Mouse (Mus musculus): Measurements from ENCODE around the gene Eif4g3. TPM values are rescaled to one million over a fixed set of nuclear protein-coding genes. Genes with fewer than 3 reads are reported as not detected.
A peak's percentile ranks its signal among the peaks of the same experiment; 100 is the strongest.

The Eif4g3 gene
- total RNA-seq, 2 experiments from 2014 or later: 25.3 to 58.7 TPM

DNA sequence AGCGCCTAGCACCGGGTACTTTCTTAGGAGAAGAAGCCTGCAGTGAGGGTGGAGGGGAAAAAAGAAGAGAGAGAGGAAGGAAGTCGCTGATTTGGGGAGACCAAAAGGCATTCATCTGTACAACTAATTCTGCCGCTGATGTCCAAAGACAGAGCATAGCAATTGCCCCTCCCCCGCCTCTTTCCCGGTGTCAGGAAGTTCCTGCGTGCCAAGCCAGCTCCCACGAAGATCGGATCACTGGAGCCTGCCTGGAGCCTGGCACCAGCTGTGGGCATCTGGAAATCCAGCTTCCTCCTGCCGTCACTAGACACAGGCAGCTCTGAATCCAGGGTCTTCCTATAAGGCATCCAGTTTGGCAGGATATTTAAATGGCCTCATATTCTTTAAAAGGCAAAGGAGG lies 8.6 kb upstream of the Eif4g3 start:
- ATAC-seq (replicated peaks; ENCODE audit: low FRiP score, low TSS enrichment, poor library complexity, severe bottlenecking): no peak

GRCm38 (mm10) chr4:137984746-137985145 lies 8.1 kb upstream of the Eif4g3 start:
- ATAC-seq (replicated peaks; ENCODE audit: low FRiP score, low TSS enrichment, poor library complexity, severe bottlenecking): no peak

DNA sequence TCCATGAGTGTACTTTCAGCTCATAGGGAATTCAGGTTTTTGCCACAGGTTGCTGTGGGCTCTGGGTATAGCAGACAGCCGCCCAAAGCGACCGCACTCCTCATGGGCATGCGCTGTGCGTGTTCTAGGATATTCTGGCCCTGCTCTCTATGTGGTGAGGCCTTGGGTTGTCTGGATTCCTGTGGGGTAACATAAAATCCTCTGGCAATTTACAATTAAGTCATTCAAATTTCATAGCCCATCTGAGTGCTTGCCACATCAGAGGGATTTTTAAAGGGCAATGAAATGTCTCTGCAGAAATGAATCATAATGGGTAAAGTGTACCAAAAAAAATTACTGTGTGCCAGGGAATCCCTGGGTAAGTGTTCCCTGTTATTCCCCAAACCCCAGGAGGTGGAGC lies 3.4 kb upstream of the Eif4g3 start:
- ATAC-seq (replicated peaks; ENCODE audit: low FRiP score, low TSS enrichment, poor library complexity, severe bottlenecking): no peak

GRCm38 (mm10) chr4:137990433-137990832 lies 2.4 kb upstream of the Eif4g3 start:
- ATAC-seq (replicated peaks; ENCODE audit: low FRiP score, low TSS enrichment, poor library complexity, severe bottlenecking): no peak

DNA sequence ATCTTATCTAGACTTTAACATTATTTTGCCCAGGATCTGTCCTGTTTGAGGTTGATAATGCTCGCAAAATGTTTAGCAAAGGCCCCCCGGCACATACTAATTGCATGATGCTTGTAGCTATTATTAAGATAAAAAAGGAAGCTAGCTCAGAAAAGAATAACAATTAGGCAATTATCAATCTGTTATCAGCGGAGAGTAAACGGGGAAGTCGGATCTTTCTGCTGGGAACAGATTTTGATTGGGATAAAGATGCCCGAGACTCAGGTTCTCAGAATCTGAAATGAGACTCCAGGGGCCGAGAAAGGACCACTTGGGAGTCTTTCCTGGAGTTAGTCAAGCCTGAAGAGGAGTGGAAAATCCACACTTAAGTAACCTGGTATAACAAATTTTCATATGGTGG lies 1.6 kb upstream of the Eif4g3 start:
- ATAC-seq (replicated peaks; ENCODE audit: low FRiP score, low TSS enrichment, poor library complexity, severe bottlenecking): no peak

DNA sequence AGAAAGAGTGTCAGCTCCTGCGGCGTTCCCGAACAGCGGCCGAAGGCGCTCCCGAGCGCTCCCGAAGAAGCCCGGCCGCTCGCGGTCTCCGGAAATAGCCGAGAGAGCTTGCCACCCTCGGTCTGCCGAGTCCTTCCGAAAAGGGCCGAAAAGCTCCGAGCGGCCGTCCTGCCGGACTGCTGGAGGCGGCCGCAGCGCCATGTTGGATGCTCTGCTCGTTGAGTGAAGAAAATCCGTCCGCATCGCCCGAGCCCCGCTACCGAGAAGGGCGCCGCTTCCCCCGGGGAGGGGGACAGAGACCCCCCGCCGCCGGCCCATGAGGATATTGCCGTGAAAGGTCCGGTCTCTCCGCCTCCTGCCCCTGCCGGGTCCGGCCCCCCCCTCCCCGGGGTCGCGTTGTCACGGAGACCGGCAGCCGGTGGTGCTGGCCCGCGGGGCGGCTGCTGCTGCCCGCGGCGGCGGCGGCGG lies 503 bp downstream of the Eif4g3 start:
- peak; percentile 92 for ATAC-seq (replicated peaks; ENCODE audit: low FRiP score, low TSS enrichment, poor library complexity, severe bottlenecking)

DNA sequence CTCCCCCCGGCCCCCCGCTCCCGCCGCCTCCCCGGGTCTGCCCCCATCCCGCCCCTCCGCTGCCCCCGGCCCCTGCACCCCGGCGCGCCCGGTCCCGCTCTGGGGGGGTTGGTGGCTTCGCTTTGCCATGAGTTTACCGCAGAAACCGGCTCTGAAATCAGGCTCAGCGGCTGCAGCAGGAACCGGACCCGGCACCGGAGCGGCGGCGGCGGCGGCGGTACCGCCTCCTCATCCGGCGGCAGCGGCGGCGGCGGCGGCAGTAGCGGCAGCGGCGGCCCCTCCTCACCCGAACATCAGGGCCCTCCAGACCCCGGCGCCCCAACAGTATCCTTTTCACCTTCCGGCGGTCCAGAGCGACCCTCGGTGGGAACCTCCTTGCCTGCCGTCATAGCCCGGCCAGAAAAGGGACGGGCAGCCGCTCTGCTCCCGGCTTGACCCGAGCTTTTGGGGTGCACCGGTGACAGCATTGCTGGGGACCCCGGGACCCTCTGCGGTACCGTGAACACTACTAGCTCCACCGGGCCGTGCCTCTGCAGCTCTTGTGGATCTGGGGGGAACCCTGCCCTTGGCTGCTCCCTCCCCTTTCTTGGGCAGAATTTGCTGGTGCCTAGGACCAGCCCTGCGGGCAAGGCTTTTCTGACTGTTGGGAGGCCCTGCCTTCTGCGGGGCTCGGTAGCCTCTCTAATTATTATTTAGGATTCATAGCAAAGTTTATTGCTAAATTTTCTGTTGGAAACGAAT lies 1.2 kb downstream of the Eif4g3 start:
- peak; percentile 29; the same call in 1 of the 2 replicates for ATAC-seq (replicated peaks; ENCODE audit: low FRiP score, low TSS enrichment, poor library complexity, severe bottlenecking)

- ATAC-seq (replicated peaks; ENCODE audit: low FRiP score, low TSS enrichment, poor library complexity, severe bottlenecking): no peak
Observed at GRCm38 (mm10) chr4:137994562-137995336, 1.9 kb downstream of the Eif4g3 start.

DNA sequence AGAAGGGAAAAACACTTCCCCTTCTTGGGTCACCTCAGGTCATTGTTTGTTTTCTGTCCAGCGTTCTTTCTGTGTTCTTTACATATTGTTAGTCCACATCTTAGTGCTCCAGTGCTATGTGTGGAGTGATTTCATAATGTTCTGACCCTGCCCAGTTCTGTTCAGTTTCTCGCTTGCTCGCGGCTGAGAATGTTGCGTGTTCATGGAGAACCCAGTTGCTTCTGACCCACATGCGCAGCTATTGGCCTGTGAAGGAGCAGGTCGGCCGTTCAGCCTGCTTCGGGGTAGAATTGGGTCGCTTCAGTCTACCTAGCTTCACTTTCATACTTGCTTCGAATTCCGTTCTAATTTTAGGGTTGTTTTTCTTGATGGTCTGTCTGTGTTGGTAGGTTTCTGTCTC lies 2.6 kb downstream of the Eif4g3 start:
- no peak for ATAC-seq (replicated peaks; ENCODE audit: low FRiP score, low TSS enrichment, poor library complexity, severe bottlenecking)

- ATAC-seq (replicated peaks; ENCODE audit: low FRiP score, low TSS enrichment, poor library complexity, severe bottlenecking): no peak
Observed at GRCm38 (mm10) chr4:137998232-137998631, 5.4 kb downstream of the Eif4g3 start.

DNA sequence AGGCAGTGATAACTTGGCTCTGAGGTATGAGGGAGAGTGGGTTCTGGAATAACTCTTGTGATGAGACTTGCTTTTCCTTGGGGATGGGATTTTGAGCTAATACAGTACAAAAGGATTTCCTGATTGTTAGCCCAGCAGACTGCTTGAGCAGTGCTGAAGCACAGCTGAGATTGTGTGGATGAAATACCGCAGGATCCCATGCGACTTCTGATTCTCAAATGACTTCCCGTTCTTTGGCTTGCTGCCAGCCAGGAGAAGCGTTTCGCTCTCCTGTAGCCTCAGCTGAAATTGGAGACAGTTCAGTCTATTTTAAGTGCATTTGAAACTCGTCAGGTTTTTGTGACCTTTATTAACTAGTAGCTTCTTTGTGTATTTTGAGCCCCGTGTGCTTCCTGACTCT lies 7.9 kb downstream of the Eif4g3 start:
- no peak for ATAC-seq (replicated peaks; ENCODE audit: low FRiP score, low TSS enrichment, poor library complexity, severe bottlenecking)

DNA sequence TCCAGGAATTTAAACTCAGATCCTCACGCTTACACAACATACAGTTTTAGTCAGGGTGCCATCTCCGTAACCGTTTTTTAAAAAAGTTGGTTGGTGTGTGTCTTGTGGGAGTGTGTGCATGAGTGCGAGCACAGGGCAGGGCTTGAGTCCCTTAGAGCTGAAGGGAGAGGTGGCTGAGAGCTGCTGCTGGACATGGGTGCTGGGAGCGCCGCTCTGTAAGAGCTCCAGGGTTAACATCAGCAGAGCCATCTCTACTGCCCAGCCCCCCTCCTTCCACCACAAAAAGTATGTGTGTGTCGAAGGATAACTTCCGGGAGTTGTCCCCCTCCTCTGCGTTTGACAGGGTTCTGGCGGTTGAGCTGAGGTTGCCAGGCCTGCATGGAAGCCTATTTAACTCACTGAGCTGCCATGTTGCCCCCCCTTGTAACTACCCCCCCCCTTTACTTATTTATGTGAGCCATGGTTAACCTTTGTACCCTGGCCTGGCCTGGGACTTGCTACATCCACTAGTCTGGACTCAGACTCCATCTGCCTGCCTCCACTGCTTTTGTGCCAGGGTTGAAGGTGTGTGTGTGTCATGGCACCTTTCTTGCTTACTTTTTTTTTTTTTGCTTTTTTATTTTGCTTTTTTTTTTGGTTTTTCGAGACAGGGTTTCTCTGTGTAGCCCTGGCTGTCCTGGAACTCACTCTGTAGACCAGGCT lies 11.2 kb downstream of the Eif4g3 start:
- no peak for ATAC-seq (replicated peaks; ENCODE audit: low FRiP score, low TSS enrichment, poor library complexity, severe bottlenecking)

DNA sequence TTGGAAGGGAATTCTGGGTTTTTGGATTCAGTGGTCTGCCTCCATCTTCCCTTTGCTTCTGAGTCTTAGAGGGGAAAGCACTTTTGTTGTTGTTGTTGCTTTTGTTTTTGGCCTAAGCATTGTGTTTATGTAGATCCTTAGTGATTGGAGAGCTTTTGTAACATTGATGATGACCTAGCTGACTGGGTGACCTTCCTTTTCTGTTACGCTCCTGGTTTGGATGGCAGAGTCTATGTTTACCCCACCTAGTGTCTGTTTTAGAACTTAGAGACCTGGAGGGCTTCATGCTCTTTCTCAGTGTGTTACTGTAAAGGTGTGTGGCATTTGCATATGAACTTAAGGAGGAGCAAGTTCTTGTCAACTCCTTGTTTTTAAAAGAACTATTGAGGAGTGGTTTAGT lies 13.0 kb downstream of the Eif4g3 start:
- no peak for ATAC-seq (replicated peaks; ENCODE audit: low FRiP score, low TSS enrichment, poor library complexity, severe bottlenecking)

- ATAC-seq (replicated peaks; ENCODE audit: low FRiP score, low TSS enrichment, poor library complexity, severe bottlenecking): no peak
Observed at GRCm38 (mm10) chr4:138006951-138007613, 14.3 kb downstream of the Eif4g3 start.

- ATAC-seq (replicated peaks; ENCODE audit: low FRiP score, low TSS enrichment, poor library complexity, severe bottlenecking): no peak
Observed at GRCm38 (mm10) chr4:138008646-138009045, 15.8 kb downstream of the Eif4g3 start.

GRCm38 (mm10) chr4:138009786-138010502 lies 17.1 kb downstream of the Eif4g3 start:
- ATAC-seq (replicated peaks; ENCODE audit: low FRiP score, low TSS enrichment, poor library complexity, severe bottlenecking): no peak

DNA sequence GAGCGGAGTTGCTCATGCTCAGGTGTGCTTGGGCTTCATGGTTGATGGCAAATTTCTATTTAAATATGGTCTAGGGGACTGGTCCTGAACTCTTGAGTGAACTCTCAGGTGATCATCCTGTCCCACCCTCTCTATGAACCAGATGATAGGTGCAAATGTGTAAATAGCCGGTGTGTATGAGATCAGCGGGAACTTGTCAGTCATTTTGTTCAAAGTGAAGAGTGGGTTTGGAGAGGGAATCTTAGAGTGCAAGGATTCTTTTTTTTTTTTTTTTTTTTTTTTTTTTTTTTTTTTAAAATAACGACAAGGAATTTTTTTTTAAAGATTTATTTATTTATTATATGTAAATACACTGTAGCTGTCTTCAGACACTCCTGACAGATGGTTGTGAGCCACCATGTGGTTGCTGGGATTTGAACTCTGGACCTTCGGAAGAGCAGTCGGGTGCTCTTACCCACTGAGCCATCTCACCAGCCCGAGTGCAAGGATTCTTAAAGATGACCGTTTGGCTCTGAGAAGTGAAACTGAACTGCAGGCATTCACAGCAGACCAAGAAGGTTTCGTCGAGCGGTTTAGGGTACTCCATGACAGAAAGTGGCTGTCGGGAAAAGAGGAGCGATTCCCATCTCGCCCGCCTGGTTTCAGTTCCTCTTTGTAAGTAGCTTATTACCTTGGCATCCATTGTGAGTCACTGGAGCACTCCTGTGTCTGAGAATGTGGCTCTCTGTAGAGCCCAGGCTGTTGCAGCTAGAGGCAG lies 21.1 kb downstream of the Eif4g3 start:
- no peak for ATAC-seq (replicated peaks; ENCODE audit: low FRiP score, low TSS enrichment, poor library complexity, severe bottlenecking)

DNA sequence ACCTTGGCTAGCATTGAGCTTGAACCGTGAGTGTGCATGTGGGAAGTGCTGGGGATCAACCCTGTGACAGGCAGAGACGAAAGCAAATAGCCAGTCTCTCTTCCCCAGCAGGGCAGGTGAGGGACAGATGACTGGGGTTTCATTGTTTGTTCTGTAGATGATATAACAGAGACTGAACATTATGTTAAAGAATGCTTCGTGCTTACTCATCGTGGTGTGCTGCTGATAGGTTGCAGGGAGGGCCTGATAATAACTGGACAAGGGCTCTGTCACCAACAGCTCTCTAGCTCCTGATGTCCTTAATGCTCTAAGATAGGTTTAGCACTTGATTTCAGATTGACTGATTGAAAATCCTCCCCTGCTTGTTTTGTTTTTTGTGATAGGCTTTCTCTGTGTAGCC lies 23.1 kb downstream of the Eif4g3 start:
- peak; percentile 76 for ATAC-seq (replicated peaks; ENCODE audit: low FRiP score, low TSS enrichment, poor library complexity, severe bottlenecking)
